Mouse (Mus musculus) kidney, postnatal 0 days (tissue): ENCODE data around the gene Ccdc187. TPM values are rescaled to one million over a fixed set of nuclear protein-coding genes. Genes with fewer than 3 reads are reported as not detected.

Experiments used
- ATAC-seq: fragments of 200-750 bp; cut with Nextera tagmentation; replicated peaks from 2 replicates; pipeline ENCODE4 v1.8.0; 2017; ENCODE audit warnings: low read depth, moderate number of reproducible peaks, moderate TSS enrichment, moderate library complexity; ENCODE audit not compliant: low FRiP score
- DNase-seq: peaks from one replicate; pipeline ENCODE4 v3.0.0-alpha.2; 2016; ENCODE audit warnings: low spot score
- H3K27ac ChIP-seq: fragments of 300-500 bp; sonication (generic); 2 replicates; pipeline ENCODE4 v1.5.1; 2014; ENCODE audit warnings: mild to moderate bottlenecking
- H3K27me3 ChIP-seq: fragments of 300-500 bp; sonication (generic); 2 replicates; pipeline ENCODE4 v1.6.1; 2014; ENCODE audit warnings: low read length, mixed read lengths; ENCODE audit not compliant: insufficient read depth
- H3K36me3 ChIP-seq: fragments of 300-500 bp; sonication (generic); 2 replicates; pipeline ENCODE4 v1.6.1; 2014; ENCODE audit warnings: low read length, mixed read lengths; ENCODE audit not compliant: insufficient read depth
- H3K4me1 ChIP-seq: fragments of 300-500 bp; sonication (generic); replicated peaks from 2 replicates; pipeline ENCODE4 v1.6.1; 2014; ENCODE audit warnings: antibody characterized with exemption, low read length, mixed read lengths; ENCODE audit not compliant: insufficient read depth
- H3K4me2 ChIP-seq: fragments of 300-500 bp; sonication (generic); 2 replicates; pipeline ENCODE4 v1.6.1; 2014; ENCODE audit warnings: mild to moderate bottlenecking, low read length, moderate library complexity, mixed read lengths
- H3K4me3 ChIP-seq: fragments of 300-500 bp; sonication (generic); replicated peaks from 2 replicates; pipeline ENCODE4 v1.5.1; 2014; ENCODE audit warnings: low read depth, low read length
- H3K9ac ChIP-seq: fragments of 300-500 bp; sonication (generic); 2 replicates; pipeline ENCODE4 v1.6.1; 2014; ENCODE audit warnings: low read depth, low read length
- H3K9me3 ChIP-seq: fragments of 300-500 bp; sonication (generic); replicated peaks from 2 replicates; pipeline ENCODE4 v1.6.1; 2016; ENCODE audit warnings: low read length, inconsistent platforms, mixed read lengths
- CTCF ChIP-seq: IDR thresholded peaks from 2 replicates; pipeline ENCODE4 v1.5.1; 2016; ENCODE audit warnings: antibody characterized with exemption, low read depth, mild to moderate bottlenecking, moderate library complexity
- WGBS: fragments of 180-500 bp; shearing (Covaris S2); extraction: QIAGEN DNeasy Blood & Tissue Kit; methylation state at CpG from one replicate; pipeline ENCODE4 v1.1.7; 2014; 5-methylcytosine and 5-hydroxymethylcytosine counted together
- polyA plus RNA-seq: library from polyadenylated mRNA; unstranded; fragments of >200 nt; fragmentation: Nextera tagmentation; extraction: Ambion mirVana; gene quantifications from 2 replicates; pipeline ENCODE4 v1.2.1, GENCODE M21; 2015

Gene Ccdc187
- polyA plus RNA-seq = 0.04 TPM in 1 of 2 replicates, not detected in the other

DNA sequence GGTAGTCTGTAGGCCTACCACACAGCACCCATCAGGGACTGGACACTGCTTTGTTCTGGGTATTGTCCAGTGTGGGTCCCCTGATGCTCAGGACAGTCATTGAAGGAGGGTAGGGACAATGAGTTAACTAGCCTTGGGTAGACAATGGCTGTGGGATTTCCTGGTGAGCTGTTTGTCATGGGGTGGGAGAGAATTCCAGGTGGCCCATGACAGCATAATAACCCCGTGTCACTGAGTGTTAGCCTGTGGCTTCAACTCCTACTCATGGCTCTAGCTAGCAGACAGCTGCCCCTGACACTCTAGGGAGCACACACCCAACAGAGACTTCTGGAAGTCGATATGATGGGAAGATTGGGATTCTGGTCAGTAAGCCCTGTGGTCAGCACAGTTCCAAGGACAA lies at the start of gene Ccdc187:
Gene Ccdc187 (minus strand): TSS at position 101 of the 400 bp plus-strand sequence.
- DNase-seq (no peak), ATAC-seq (no peak)
- TF ChIP-seq CTCF = no peak
- H3K4me2 ChIP-seq = no peak within 1 kb of the TSS
- peaks cover 15% of the 10 kb centered on the region for H3K4me1 ChIP-seq
- H3K9ac ChIP-seq = no peak within 1 kb of the TSS
- H3K4me3 ChIP-seq = no peak within 1 kb of the TSS
- no peaks in the 10 kb centered on the region for H3K36me3 ChIP-seq
- WGBS = 60% methylated on average over 2 of the region's 2 CpGs
- H3K27me3 ChIP-seq = no peaks in the 10 kb centered on the region
- no peaks in the 10 kb centered on the region for H3K9me3 ChIP-seq
- no peak within 1 kb of the TSS for H3K27ac ChIP-seq

GRCm38 (mm10) chr2:26342609-26343490 lies 48.5 kb upstream of the Ccdc187 start:
- H3K4me3 ChIP-seq = no peak overlapping the region
- 0 out of 2 replicates have a peak overlapping the region, but pooled peaks have one; percentile 23 for H3K9ac ChIP-seq
- 42% methylated on average over 11 of the region's 11 CpGs for WGBS
- H3K27me3 ChIP-seq = no peaks in the 10 kb centered on the region
- no peak for TF ChIP-seq CTCF
- H3K4me1 ChIP-seq = peaks cover 18% of the 10 kb centered on the region; the same call in 1 of the 2 replicates
- H3K27ac ChIP-seq = peak overlapping the region; percentile 87
- peak; percentile 77 for DNase-seq
- H3K36me3 ChIP-seq = peaks cover 40% of the 10 kb centered on the region; the same call in 1 of the 2 replicates
- ATAC-seq = no peak; the same call in 1 of the 2 replicates
- H3K9me3 ChIP-seq = no peaks in the 10 kb centered on the region
- peak overlapping the region; percentile 41 for H3K4me2 ChIP-seq

DNA sequence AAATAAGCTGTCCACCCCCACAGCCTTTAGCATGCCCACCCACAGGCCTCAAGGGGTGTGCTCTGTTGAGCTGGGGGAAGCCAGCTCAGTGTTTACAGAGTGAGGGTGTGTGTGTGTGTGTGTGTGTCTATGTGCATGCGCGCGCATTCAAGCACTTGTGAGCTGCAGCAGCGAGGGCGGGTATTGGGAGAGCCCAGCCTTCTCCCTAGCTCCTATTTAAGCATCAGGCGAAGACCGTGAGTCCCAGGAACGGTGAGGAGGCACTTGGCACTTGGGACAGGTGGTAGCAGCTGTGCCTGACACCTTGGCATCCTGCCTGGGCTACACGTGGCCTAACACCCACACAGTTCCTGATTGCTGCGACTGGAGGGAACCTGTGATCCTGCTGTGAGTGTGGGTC lies 47.7 kb upstream of the Ccdc187 start:
- Histone ChIP-seq H3K27me3 (no peaks in the 10 kb centered on the region), H3K4me3 (no peak overlapping the region), H3K9me3 (no peaks in the 10 kb centered on the region), H3K4me2 (no peak overlapping the region; the same call in 1 of the 2 replicates), H3K27ac (peak overlapping the region; percentile 87), H3K36me3 (peaks cover 36% of the 10 kb centered on the region; the same call in 1 of the 2 replicates), H3K9ac (0 out of 2 replicates have a peak overlapping the region, but pooled peaks have one; percentile 14), H3K4me1 (peaks cover 18% of the 10 kb centered on the region; the same call in 1 of the 2 replicates)
- no peak; the same call in 1 of the 2 replicates for ATAC-seq
- DNase-seq = peak; percentile 51
- WGBS = 53% methylated on average over 10 of the region's 10 CpGs
- no peak for TF ChIP-seq CTCF

- WGBS = 65% methylated on average over 2 of the region's 2 CpGs
- peak; percentile 24 for DNase-seq
- H3K9me3 ChIP-seq = no peaks in the 10 kb centered on the region
- no peak overlapping the region for H3K4me2 ChIP-seq
- H3K4me1 ChIP-seq = peaks cover 18% of the 10 kb centered on the region; the same call in 1 of the 2 replicates
- H3K4me3 ChIP-seq = no peak overlapping the region
- no peak overlapping the region for H3K9ac ChIP-seq
- no peak; the same call in 1 of the 2 replicates for ATAC-seq
- peaks cover 33% of the 10 kb centered on the region; the same call in 1 of the 2 replicates for H3K36me3 ChIP-seq
- peak overlapping the region; percentile 87 for H3K27ac ChIP-seq
- TF ChIP-seq CTCF = no peak
- H3K27me3 ChIP-seq = no peaks in the 10 kb centered on the region
These were observed 47.2 kb upstream of the Ccdc187 start for GRCm38 (mm10) chr2:26341510-26341981.

DNA sequence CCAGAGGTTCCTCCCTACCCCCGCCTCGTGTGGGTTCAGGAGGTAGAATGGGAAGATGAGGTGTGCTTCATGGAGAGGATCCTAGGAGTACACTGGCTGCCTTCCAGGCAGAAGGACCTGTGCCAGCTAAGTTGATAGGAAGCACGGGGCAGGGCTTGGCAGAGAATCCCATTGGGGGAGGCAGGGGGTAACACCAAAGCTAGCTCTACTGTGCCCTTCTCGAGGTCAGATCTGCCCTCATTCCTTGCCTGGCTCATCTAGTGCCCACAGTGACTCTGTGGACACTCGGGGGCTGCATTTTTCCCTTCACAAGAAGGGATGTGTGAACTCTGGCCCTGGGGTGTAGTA lies 44.8 kb upstream of the Ccdc187 start:
- DNase-seq (no peak), ATAC-seq (no peak)
- Histone ChIP-seq H3K4me2 (no peak overlapping the region), H3K9me3 (no peaks in the 10 kb centered on the region), H3K4me1 (peaks cover 18% of the 10 kb centered on the region; the same call in 1 of the 2 replicates), H3K27ac (no peak overlapping the region), H3K9ac (no peak overlapping the region), H3K27me3 (no peaks in the 10 kb centered on the region), H3K36me3 (peaks cover 17% of the 10 kb centered on the region; the same call in 1 of the 2 replicates), H3K4me3 (no peak overlapping the region)
- WGBS = 86% methylated on average over 5 of the region's 5 CpGs
- TF ChIP-seq CTCF = no peak
